Mouse (Mus musculus) neutrophil, adult 83 days (primary cell): ENCODE data around the gene Mucl1. TPM values are rescaled to one million over a fixed set of nuclear protein-coding genes. Genes with fewer than 3 reads are reported as not detected.

Experiments
- total RNA-seq, 2 experiments: library from RNA; stranded (reverse); gene quantifications; one replicate each; pipeline ENCODE4 v1.2.4; 2023

Mucl1 gene
- not detected for total RNA-seq

GRCm38 (mm10) chr15:103755369-103755768 is at the start of gene Mucl1:
TSS of gene Mucl1 (minus strand) at chr15:103755469.

Other genes with a start within 250 kb of the Mucl1 start
- gene Ppp1r1a, start 217.5 kb downstream of the Mucl1 start, total RNA-seq = not detected
- not detected for gene Glycam1, start 190.4 kb downstream of the Mucl1 start, total RNA-seq
- not detected for gene Mucl2, start 143.8 kb upstream of the Mucl1 start, total RNA-seq